19 mouse cellular contexts compared by ENCODE assay signal in genomic region chr11:5856479-5857130, GRCm38 (mm10). TPM values are rescaled to one million over a fixed set of nuclear protein-coding genes. Genes with fewer than 3 reads are reported as not detected.
DNase-seq lines count a peak whose midpoint lies in the region; ATAC-seq and TF ChIP-seq lines count a peak whose summit lies in the region.
"Had no signal": no experiment of that assay in that cellular context is flagged by ENCODE, and none has a peak within 500 bp of the region (broad histone marks: within the 10 kb centered on the region; RNA-seq: fewer than 3 reads in every experiment).

No protein-coding gene starts in this region.

- peak overlapping the region; percentile 36 for H3K4me3 ChIP-seq in gastrocnemius, adult 2 months
- no peak overlapping the region for H3K4me3 ChIP-seq in layer of hippocampus, adult 2 months
- H3K4me3 ChIP-seq in embryonic facial prominence, embryonic 15.5 days (replicated peaks), result no peak overlapping the region
- H3K4me3 ChIP-seq: heart, adult 2 months; hindbrain, embryonic 15.5 days; liver, embryonic 13.5 days; midbrain, embryonic 10.5 days had no signal

- no peak for ATAC-seq in embryonic facial prominence, embryonic 15.5 days (ENCODE audit: insufficient number of reproducible peaks, low FRiP score, low TSS enrichment, low read depth)
- ATAC-seq: forebrain, embryonic 16.5 days; intestine, postnatal 0 days had no signal

- WGBS in embryonic facial prominence, embryonic 15.5 days, result 72% methylated on average over 8 of the region's 8 CpGs

- no peak for TF ChIP-seq CTCF in gastrocnemius, adult 2 months (IDR thresholded peaks at IDR 0.05)
- no peak for TF ChIP-seq CTCF in layer of hippocampus, adult 2 months (conservative IDR thresholded peaks at IDR 0.05)

- DNase-seq in gastrocnemius, adult 2 months, result peak; percentile 72
- no peak for DNase-seq in gastrocnemius, postnatal 10 days
- no peak for DNase-seq in layer of hippocampus, adult 2 months (ENCODE audit: low spot score in 2 of 2)
- DNase-seq in layer of hippocampus, adult 18-20 months (ENCODE audit: low spot score in 2 of 2), result no peak
- peak; percentile 81 for DNase-seq in skeletal muscle tissue, adult 2 months (ENCODE audit: low read depth, low spot score)
- DNase-seq in cerebellum, adult 9-11 months, result no peak
- no peak for DNase-seq in urinary bladder, postnatal 25 days (ENCODE audit: low spot score)
- DNase-seq: liver, embryonic 13.5 days had no signal

- H3K9me3 ChIP-seq in embryonic facial prominence, embryonic 15.5 days (replicated peaks), result no peaks in the 10 kb centered on the region
- H3K9me3 ChIP-seq: hindbrain, embryonic 15.5 days; liver, embryonic 13.5 days; midbrain, embryonic 10.5 days had no signal

- no peak overlapping the region for H3K4me2 ChIP-seq in embryonic facial prominence, embryonic 15.5 days (replicated peaks)
- H3K4me2 ChIP-seq: hindbrain, embryonic 15.5 days; liver, embryonic 13.5 days; lung, embryonic 14.5 days had no signal

- no peaks in the 10 kb centered on the region for H3K36me3 ChIP-seq in embryonic facial prominence, embryonic 15.5 days
- H3K36me3 ChIP-seq: hindbrain, embryonic 15.5 days; liver, embryonic 13.5 days; midbrain, embryonic 10.5 days had no signal

- H3K27ac ChIP-seq in gastrocnemius, adult 2 months, result peak overlapping the region; percentile 93
- peak overlapping the region; percentile 74 for H3K27ac ChIP-seq in layer of hippocampus, adult 2 months
- peak overlapping the region; percentile 75 for H3K27ac ChIP-seq in embryonic facial prominence, embryonic 15.5 days (replicated peaks)
- H3K27ac ChIP-seq: liver, embryonic 13.5 days; midbrain, embryonic 10.5 days had no signal

- peaks cover 27% of the 10 kb centered on the region for H3K4me1 ChIP-seq in embryonic facial prominence, embryonic 15.5 days

- no peaks in the 10 kb centered on the region for H3K27me3 ChIP-seq in embryonic facial prominence, embryonic 15.5 days

- intact Hi-C loops in gastrocnemius, adult 2 months (cut with DNase I), result no loop called here

- no peak overlapping the region for H3K9ac ChIP-seq in embryonic facial prominence, embryonic 15.5 days
- H3K9ac ChIP-seq: hindbrain, embryonic 15.5 days; liver, embryonic 13.5 days; lung, embryonic 14.5 days had no signal

RNA-seq across cellular contexts. Expression of gene Aebp1, which starts 5.1 kb away (rescaled TPM):
- 10 to 100 TPM; 52.8 to 72.3 TPM for total RNA-seq in gastrocnemius, adult 2 months (2021)
- total RNA-seq in gastrocnemius, postnatal 10 days (2021), result 10 to 100 TPM; 46.5 to 59.8 TPM
- total RNA-seq in layer of hippocampus, adult 2 months (2021), result 1 to 10 TPM; 6.2 to 9.1 TPM
- total RNA-seq in layer of hippocampus, adult 18-20 months (2021), result 1 to 10 TPM; 9.1 to 9.2 TPM
- 61.3 and 66.9 TPM in 2 replicates for polyA plus RNA-seq in embryonic facial prominence, embryonic 15.5 days (2015; fragmentation: Nextera tagmentation; extraction: Ambion mirVana)

RNA-seq across cellular contexts. Expression of gene Polm, which starts 18.8 kb away (rescaled TPM):
- total RNA-seq in gastrocnemius, adult 2 months (2021), result 1 to 10 TPM; 1.7 to 3.1 TPM
- total RNA-seq in gastrocnemius, postnatal 10 days (2021), result 1 to 10 TPM; 4.3 to 8.7 TPM
- total RNA-seq in layer of hippocampus, adult 2 months (2021), result 10 to 100 TPM; 14.1 to 15.5 TPM
- total RNA-seq in layer of hippocampus, adult 18-20 months (2021), result 10 to 100 TPM in 1 of 2 experiments, 1 to 10 TPM in 1; 9.6 to 11.0 TPM
- 10.4 and 12.0 TPM in 2 replicates for polyA plus RNA-seq in embryonic facial prominence, embryonic 15.5 days (2015; fragmentation: Nextera tagmentation; extraction: Ambion mirVana)

RNA-seq across cellular contexts. Expression of gene Pold2, which starts 21.5 kb away (rescaled TPM):
- total RNA-seq in gastrocnemius, adult 2 months (2021), result 10 to 100 TPM; 39.7 to 48.5 TPM
- total RNA-seq in gastrocnemius, postnatal 10 days (2021), result 10 to 100 TPM; 36.7 to 45.4 TPM
- total RNA-seq in layer of hippocampus, adult 2 months (2021), result 10 to 100 TPM; 19.8 to 23.2 TPM
- 10 to 100 TPM; 25.9 to 26.6 TPM for total RNA-seq in layer of hippocampus, adult 18-20 months (2021)
- 106 and 125 TPM in 2 replicates for polyA plus RNA-seq in embryonic facial prominence, embryonic 15.5 days (2015; fragmentation: Nextera tagmentation; extraction: Ambion mirVana)

RNA-seq across cellular contexts. Expression of gene Myl7, which starts 42.0 kb away (rescaled TPM):
- not detected for total RNA-seq in gastrocnemius, adult 2 months (2021)
- total RNA-seq in gastrocnemius, postnatal 10 days (2021), result not detected
- total RNA-seq in layer of hippocampus, adult 2 months (2021), result not detected
- total RNA-seq in layer of hippocampus, adult 18-20 months (2021), result not detected
- polyA plus RNA-seq in embryonic facial prominence, embryonic 15.5 days (2015; fragmentation: Nextera tagmentation; extraction: Ambion mirVana), result 1.4 and 2.4 TPM in 2 replicates
- total RNA-seq: layer of hippocampus, postnatal 36 days; left cerebral cortex, postnatal 25 days; midbrain, postnatal 0 days had no signal
- polyA plus RNA-seq: C2C12; forebrain, embryonic 16.5 days; midbrain, postnatal 0 days had no signal

RNA-seq across cellular contexts. Expression of gene Pgam2, which starts 53.1 kb away (rescaled TPM):
- total RNA-seq in gastrocnemius, adult 2 months (2021), result 1,000 to 10,000 TPM; 2,835 to 2,943 TPM
- 1,000 to 10,000 TPM; 2,411 to 2,775 TPM for total RNA-seq in gastrocnemius, postnatal 10 days (2021)
- 10 to 100 TPM; 14.7 to 16.2 TPM for total RNA-seq in layer of hippocampus, adult 2 months (2021)
- 10 to 100 TPM; 11.6 to 17.7 TPM for total RNA-seq in layer of hippocampus, adult 18-20 months (2021)
- 71.2 and 107 TPM in 2 replicates for polyA plus RNA-seq in embryonic facial prominence, embryonic 15.5 days (2015; fragmentation: Nextera tagmentation; extraction: Ambion mirVana)
- total RNA-seq: midbrain, postnatal 0 days had no signal

Comparison
In these comparisons a context has a peak if more than half of its experiments do, and no peak if none do; other contexts are left out.
1. DNase-seq: peak in gastrocnemius, adult 2 months (single experiment) and skeletal muscle tissue, adult 2 months (single experiment); none in gastrocnemius, postnatal 10 days (single experiment), layer of hippocampus, adult 2 months (0 of 2), layer of hippocampus, adult 18-20 months (0 of 2), cerebellum, adult 9-11 months (single experiment) and urinary bladder, postnatal 25 days (single experiment).
2. RNA of gene Aebp1, which starts 5.1 kb away (total RNA-seq): 52.8 to 72.3 TPM in gastrocnemius, adult 2 months and 46.5 to 59.8 TPM in gastrocnemius, postnatal 10 days; 9.1 to 9.2 TPM in layer of hippocampus, adult 18-20 months and 6.2 to 9.1 TPM in layer of hippocampus, adult 2 months; every median in the first group is over 4 times any median in the second.
3. Peak in every context shown above with its lines, with median percentiles within 50 percentile points of each other: H3K27ac ChIP-seq.